Mouse (Mus musculus) E14TG2a.4 (cell line): ENCODE data around the gene Pex19.

Experiments
- CTCF ChIP-seq: conservative IDR thresholded peaks from 2 replicates; pipeline ENCODE4 v1.5.1; 2014; ENCODE audit warnings: low read length
- NANOG ChIP-seq: IDR thresholded peaks from 2 replicates; pipeline ENCODE4 v1.6.1; 2014; ENCODE audit warnings: borderline replicate concordance, low read length, mixed read lengths

- TF ChIP-seq CTCF (no peak), NANOG (no peak)
Measured at GRCm38 (mm10) chr1:172183056-172183455, 56.5 kb downstream of the Pex19 start.
